Mouse (Mus musculus) spleen, postnatal 36 days (tissue): ENCODE measurements around the gene Gramd1a.

Experiments
- DNase-seq, 2 experiments: peaks; one replicate each; pipeline ENCODE4 v3.0.0; 2022; ENCODE audit warnings: low spot score in 2 of 2, mixed read lengths in 1 of 2

Gramd1a gene

DNA sequence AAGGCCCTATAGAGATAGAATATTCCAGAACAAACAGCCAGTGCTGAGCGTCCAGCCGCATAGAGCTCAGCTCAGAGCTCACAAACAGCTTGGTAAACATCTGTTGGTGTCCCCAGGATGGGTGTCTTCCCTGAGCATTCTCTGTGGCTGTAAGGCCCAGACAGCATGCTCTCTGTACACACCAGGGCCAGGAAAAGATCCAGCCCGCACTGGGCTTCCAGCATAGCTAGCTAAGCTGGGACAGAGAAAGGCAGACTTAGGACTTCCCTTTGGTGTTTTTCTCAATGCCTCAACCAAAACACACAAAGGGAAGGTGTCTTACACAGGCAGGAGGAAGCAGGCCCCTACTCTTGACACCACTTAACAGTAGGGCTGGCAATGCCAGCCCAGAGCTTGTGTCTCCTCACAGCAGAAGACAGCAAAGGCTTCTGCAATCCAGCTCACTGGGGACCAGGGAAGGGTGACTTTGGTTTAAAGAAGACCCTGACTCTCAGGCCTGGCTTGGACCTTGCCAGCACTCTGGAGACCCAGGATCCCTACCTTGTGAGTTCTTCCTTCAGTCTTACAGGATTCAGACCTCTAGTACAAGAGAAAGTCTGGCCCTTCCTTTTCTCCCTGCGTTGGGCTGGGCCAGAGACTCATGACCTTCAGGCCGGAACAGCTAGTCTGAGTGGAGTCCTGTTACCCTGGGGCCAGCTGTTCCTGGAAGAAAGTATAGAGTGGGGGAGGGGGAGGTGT, at the start of gene Gramd1a:
Gramd1a (minus strand) TSS at position 601 of the 738 bp plus-strand sequence.
- DNase-seq: no peak

DNA sequence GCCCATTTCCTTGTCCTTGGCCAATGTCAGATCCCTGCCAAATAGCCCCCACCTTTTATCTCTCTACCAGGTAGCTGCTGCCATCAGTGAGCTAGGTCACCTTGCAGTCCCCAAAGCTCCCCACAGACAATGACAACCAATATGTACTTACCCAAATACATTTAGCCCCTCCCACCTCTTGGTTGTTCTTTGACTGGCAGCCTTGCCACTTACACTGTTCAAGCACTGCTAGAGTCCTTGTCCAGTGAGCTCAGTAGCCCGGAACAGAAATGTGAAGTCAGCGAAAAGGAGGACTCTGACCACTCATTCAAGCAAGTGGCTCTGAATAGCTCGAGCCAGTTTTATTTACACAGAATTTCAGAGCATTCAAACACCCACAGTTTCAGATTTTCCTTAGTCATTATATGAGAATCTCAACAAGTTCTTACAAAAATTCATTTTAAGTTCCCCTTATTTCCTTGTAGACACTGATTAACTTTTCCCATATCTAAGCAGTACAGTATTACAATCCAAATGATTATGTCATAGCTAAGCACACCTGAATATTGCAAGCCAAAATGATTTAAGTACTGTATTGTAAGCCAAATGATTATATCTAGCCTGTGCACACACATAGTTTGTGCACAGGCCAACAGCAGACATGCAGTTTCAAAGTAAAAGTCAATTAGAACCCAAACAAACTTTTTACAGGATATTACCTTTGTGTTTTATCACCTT, 40.1 kb upstream of the Gramd1a start:
- no peak for DNase-seq

DNA sequence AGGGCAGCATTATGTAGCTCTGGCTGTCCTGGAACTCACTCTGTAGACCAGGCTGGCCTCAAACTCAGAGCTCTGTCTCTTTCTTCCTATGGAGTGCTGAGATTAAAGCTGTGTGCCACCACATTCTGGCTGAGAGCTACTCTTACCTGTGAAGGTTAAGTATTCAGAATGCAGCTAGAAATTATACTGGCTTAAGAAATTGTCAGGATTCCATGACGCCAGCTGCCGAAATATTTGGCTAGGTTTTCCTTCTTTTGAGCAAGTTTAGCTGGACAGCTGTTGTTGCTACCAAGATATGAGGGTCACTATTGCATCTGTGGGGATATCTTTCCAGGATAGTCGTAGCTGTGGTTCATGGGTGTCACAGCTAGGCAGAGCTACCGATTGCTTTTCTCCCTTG, 29.0 kb upstream of the Gramd1a start:
- DNase-seq: no peak

DNA sequence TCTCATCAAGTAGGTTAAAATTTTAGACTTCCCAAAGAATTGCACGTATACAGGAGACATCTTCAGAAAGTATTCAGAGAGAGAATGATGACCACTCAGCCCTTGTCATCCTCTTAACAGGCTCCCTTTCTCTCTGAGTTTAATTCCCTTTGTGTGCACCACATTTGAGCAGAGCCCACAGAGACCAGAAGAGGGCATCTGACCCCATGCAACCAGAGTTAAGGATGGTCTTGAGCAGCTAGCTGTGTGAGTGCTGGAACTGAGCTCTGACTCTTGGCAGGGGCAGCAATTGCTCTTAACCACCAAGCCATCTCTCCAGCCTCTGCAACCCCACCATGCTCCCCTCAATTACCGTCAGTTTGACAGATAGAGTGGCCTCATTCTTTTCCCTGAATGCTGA, 27.2 kb upstream of the Gramd1a start:
- no peak for DNase-seq

DNA sequence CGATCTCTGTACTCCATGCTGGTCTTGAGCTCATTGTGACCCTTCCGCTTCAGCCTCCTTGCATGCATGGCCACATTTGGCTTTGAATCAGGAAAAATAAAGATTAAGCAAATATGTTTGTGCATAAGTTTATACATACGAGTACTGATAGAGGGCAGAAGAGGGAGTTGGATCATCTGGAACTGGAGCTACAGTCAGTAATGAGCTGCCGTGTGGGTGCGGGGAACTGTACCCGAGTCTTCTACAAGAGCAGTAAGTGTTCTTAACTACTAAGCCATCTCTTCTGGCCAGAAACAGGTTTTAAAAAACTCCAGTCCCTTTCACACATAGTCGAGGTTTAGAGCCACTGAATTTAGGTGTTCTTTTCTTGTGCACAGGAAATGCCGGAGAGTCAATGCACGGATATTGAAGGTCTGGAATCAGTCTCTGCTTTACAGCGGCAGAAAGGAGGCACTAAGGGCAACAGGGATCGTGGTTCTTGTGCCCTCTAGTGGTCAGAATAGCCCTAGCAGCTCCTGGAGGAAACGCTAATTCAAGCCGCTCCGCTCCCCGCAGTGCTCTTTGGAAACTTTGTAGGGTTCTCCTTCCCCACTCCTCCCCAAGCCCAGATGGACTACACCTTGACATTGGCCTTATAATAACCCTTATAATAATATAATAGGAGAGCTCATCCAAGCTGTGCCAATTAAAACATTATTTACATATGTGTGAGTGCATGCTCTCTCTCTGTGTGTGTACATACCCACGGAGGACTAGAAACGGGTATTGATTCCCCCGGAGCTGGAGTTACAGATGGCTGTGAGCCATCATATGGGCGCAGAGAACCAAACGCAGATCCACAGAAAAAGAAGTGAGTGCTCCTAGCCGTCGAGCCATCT, 21.4 kb upstream of the Gramd1a start:
- DNase-seq: peak; percentile 47 to 54

DNA sequence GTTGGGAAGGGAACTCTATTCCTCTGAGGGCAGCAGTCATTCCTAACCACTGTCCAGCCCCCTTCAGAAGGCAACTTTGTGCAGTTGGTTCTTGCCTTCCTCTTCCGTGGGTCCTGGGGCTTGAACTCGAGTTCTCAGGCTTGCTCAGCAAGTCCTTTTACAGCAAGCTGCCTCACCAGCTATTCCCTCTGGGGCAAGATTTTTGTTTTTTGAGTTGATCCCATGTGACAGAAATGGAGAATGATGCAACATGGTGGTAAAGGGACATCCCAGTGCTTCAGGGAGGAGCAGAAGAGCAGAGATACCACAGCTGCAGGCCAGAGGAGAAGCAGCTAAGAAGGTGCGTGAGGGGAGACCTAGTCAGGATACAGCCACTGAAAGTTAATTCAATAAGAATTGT, 19.4 kb upstream of the Gramd1a start:
- DNase-seq: no peak

DNA sequence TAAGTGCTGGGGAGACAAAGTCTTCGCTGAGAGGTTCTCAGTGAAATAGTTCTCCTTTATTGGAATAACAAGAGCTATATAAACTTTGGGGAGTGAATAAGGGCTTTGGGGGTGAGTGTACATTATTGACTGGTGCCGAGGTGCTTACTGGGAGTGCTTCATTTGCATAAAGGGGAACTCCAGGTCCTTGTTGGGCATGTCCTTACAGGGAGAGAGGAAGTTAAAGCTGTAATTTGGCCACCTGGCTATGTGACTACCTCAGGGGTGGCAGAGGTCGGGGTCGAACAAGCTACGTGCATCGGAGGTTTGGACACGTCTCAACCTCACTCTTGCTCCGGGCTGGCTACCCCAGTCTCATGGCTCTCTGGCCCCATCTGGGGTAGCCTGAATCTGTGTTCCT, 18.8 kb upstream of the Gramd1a start:
- DNase-seq: peak; percentile 35 to 36

DNA sequence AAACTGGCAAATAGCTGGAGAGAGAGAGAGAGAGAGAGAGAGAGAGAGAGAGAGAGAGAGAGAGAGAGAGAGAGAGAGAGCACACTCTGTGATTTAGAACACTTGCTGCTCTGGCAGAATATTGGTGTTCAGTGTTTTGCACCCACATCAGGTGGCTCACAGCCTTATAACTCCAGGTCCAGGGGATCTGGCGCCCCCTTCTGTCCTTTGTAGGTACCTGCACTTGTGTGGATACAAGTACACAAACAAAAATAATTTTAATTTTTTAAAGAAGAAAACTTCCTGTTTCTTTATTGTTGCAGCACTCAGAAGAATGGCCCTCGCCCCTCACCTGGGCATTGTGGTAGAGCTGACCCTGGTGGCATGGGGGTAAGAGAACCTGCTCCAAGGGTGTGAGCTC, 16.5 kb upstream of the Gramd1a start:
- peak; percentile 49 to 64 for DNase-seq

DNA sequence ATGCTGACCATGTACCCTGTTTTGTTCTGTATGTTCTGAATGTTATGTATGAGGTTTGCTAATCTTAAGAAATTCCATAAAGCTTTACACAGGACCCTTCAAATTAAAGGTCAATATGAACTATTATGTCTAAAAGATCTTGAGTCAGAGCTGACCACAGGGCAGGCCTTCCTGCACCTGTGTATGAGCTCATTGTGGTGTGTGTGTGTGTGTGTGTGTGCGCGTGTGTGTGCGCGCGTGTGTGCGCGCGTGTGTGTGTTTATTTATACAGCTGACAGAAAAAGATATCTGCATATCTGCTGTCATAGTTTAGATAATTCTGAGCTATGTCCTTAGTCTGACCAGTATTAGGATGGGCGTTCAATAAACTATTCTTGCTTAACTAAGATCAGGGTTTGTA, 14.8 kb upstream of the Gramd1a start:
- no peak for DNase-seq

DNA sequence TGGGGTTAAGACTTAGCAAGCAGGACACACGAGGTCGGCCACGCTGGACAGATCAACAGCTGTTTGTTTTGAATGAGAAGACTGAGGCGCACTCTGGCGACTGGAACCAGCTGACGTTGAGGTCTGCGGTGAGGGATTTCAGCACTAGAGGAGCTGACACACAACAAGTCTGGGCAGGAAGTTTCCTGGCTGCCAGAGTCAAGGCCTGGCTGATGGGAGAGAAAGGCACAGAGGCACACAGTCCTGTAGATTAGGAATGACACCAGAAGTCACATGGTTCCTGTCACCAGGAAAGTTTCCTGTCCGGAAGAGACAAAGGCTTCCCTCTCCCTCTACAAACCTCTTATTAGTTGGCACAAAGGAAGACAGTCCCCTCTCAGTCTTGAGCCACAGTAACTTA, 12.7 kb upstream of the Gramd1a start:
- DNase-seq: peak in 1 of 2 experiments; percentile 41

DNA sequence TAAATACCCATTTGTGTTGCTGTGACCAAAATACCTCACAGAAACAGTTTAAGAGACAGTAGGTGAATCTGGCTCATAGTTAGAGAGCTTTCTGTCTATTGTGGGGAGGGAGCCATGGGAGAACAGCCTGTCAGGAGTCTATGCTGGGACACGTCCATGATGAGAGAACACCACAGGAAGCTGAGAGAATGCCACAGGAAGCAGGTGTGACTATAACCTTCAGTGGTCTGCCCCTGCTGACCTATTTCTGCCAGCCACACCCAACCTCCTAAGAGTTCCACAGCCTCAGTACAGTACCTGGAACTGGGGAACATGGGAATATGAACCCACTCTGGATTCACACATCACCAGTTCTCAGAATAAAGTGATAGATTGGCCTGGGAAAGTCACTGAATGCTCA, 9.1 kb upstream of the Gramd1a start:
- DNase-seq: no peak

DNA sequence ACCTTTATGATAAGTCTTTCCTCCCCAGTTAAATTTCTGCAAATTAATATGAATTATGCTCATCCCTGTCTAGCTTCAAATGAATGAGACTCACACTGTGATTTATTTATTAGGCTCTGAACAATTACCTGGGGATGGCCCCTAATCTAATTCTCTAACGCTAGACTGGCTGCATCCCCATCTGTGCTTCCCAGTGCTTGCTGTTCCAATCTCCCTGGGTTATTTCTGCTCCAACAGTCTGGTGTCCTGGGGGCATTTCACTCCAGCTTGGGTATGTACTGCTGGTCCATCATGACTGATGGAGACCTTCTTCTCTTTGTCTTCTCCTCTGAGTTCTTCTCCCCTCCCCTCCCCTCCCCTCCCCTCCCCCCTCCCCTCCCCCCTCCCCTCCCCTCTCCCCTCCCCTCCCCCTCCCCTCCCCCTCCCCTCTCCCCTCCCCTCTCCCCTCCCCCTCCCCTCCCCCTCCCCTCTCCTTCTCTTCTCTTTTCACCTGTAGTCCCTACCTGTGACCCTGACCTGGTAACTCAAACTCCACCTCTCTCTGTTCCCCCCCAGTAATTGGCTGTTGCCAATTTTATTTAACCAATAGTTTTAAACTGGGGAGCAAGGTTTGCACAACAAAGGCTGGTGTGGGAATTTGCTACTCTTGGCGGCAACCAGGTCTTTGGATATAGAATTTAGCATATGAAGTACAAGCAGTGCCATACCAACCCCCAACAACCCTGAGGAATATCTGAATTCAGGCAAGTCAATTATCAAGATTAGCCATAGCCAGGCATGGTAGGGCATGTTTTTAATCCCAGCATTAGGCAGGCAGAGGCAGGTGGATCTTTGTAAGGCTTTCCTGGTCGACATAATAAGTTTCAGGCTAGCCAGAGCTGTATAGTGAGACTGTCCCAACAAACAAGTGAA, 8.2 kb upstream of the Gramd1a start:
- no peak for DNase-seq

DNA sequence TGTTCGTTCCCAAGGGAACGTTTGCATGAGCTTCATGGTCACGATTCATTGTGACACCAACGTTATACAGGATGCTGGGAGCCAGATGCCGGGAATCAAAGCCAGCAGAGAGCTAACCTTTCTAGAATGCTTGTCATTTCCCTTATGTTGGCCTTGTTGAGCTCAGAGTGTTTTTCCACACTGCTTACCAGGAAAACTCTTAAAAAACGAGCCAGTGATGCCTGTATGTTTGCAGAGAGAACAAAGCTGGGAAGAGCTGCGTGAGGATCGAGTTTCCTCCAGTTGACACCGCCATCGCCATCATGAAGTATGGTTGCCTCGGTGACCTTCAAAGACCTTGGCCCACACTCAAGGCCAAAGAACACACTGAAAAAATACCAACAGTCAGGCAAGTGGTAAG, 6.6 kb upstream of the Gramd1a start:
- no peak for DNase-seq

DNA sequence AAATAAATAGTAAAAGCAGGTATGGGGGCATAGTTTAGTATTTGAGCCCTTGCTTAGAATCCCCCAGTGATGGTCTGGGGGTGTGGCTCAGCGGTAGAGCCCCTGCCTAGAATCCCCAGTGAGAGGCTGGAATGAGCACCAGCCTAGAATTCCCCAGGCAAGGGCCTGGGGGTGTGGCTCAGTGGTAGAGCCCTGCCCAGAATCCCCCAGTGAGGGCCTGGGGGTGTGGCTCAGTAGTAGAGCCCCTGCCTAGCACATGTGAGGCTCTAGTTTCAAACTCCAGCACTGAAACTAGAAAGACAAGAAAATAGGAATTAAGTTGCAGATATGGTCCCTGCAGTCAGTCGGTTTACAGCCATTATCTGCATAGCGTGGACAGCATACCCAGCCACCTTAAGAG, 6.1 kb upstream of the Gramd1a start:
- DNase-seq: no peak

DNA sequence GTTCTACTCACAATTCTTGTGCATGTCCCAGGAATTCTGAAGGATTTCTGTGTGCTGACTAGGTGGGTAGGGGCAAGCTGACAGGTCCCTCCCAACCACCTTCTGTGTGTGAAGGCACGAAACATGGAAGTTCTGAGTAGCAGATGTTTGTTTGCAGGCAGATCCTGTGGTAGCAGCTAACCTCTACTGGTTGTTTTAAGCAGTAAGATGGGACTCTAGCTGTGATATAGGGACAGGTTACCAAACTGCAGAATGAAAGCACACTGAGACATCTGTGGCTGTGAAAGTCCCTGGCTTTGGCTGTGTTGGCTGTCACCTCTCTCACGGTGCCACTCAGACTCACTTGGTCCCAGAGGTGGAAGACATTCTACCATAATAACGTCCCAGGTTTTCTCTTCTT, 5.5 kb upstream of the Gramd1a start:
- no peak for DNase-seq

DNA sequence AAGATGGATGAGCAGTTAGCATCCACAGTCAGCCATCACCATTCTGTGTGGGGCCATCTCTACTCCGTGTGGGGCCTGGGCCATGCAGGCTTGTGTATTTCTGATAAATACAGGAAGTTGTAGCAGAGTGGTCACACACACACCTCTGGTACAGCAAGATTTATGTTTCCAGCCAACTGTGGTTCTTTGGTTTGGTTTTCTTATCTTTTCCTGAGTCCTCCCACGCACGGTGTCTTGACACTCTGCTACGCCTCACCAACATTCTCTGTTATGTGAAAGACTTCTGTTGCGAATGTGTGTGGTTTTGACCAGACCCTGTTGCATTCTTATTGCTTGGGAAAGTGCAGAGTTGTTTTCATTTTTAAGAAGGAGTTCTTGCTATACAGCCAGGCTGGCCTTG, 5.1 kb upstream of the Gramd1a start:
- peak; percentile 74 to 81 for DNase-seq

DNA sequence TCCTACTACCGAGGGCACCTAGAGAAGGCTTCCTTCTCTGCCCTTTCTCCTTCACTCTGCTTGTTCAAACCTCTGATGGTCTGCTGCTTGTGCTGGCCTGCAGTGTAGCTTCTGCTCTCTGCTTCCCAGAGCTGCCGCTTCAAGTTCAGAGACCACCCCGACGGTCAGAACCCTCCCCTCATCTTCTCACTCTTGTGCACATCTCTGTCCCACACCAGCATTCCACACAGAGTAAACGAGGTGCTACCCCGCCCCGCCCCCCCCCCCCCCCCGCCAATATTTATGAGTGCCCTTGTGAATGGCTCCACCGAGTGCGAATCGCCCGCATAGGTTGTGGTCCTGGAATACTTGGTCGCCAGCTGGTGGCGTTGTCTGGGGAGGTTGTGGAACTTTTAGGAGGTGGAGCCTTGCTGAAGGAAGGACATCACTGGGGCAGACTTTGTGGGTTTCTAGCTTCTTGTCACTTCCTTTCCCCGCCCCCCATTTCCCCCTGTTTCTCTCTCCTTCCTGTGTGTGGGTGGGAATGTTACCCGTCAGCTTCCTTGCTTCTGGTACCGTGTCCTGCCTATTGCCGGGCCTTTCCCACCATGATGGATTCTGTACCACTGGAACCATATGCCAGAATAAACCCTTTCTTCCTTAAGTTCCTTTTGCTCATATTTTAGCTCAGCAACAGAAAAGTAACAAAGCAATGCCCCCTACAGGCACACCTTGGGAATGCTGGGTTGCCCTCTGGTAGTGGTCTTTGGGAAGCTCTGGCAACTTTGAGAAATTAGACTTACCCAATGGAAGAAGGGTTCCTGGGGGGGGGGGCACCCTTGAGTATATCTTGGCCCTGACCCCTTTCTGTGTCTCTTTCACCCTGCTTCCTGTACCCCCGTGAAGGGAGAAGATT, 585 bp upstream of the Gramd1a start:
- peak; percentile 78 to 85 for DNase-seq

DNA sequence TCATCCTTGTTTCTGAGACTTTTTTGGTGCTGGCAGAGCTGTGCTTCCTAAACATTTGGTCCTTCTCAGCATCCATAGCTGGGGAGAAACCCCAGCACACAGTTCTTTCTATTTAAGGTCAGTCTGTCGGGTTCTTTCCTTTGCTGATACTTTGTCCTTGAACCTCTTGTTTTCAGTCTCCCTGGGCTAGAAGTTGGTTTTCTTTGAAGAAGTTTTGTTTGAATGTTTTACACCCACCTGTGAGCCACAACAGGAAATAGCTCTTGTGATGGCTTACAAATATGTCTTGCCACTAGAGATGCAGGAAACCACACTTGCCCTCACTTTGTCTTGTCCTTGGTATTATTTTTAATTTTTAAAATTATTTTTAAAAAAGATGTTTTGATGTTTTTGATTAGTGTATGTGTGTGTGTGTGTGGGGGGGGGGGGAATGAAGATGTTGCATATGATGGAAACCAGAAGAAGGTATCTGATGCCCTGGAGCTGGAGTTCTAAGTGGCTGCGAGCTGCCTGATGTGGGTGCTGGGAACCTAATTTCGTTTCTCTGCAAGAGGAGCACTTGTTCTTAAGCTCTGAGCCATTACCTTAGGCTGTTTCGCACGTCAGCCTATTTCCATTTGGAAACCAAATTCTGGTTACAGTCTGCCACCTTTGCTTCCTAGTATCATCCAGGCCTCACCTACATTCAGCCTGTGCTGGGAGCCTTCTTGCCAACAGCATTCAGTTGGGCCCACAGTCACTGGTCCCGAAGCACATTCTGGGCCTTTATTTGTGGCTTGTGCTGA, 2.0 kb downstream of the Gramd1a start:
- DNase-seq: peak; percentile 46 to 60
